Mouse (Mus musculus) CD4-positive, CD25-positive, alpha-beta regulatory T cell, adult 2 months (primary cell): ENCODE results near the gene Prm1.
"Not testable (repeated sequence)": the region's sequence is repeated elsewhere in the genome, so short reads cannot be mapped to it uniquely, and the experiment has no call there.

Source experiments
- DNase-seq: peaks from one replicate; pipeline ENCODE4 v3.0.0-alpha.2; 2012; ENCODE audit warnings: low read depth, low spot score

The Prm1 gene

GRCm38 (mm10) chr16:10824536-10824935, 18.9 kb upstream of the Prm1 start:
- DNase-seq = no peak

DNA sequence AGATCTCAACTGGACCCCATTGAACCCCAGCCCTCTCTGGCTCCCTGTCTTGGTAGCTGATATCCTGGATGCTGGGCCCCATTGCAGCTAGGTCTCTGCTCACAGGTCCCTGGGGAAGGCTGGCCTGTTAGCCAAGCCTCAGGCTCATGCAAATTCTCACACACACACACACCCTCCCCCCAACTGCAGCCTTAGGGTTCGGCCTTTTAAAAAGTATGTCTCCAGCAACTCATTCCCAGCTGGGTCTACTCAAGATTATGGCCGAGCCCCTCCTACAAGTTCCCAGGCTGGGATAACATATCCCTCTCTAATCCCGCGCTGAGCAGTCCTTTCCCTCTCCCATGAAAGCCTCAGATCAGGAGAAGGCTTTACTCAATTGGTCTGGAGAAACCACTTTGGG, 15.7 kb upstream of the Prm1 start:
- DNase-seq = no peak

- DNase-seq = no peak
These were observed 14.3 kb upstream of the Prm1 start for GRCm38 (mm10) chr16:10819966-10820365.

GRCm38 (mm10) chr16:10818579-10819135, 13.0 kb upstream of the Prm1 start:
- DNase-seq = no peak

GRCm38 (mm10) chr16:10814864-10815263, 9.2 kb upstream of the Prm1 start:
- peak; percentile 34 for DNase-seq

GRCm38 (mm10) chr16:10813726-10814125, 8.1 kb upstream of the Prm1 start:
- DNase-seq = no peak

- peak; percentile 38 for DNase-seq
These were observed 7.3 kb upstream of the Prm1 start, which contains the start of gene Gm11172 for GRCm38 (mm10) chr16:10812865-10813371. Gene Gm11172, plus strand, starts transcription at chr16:10812915.

DNA sequence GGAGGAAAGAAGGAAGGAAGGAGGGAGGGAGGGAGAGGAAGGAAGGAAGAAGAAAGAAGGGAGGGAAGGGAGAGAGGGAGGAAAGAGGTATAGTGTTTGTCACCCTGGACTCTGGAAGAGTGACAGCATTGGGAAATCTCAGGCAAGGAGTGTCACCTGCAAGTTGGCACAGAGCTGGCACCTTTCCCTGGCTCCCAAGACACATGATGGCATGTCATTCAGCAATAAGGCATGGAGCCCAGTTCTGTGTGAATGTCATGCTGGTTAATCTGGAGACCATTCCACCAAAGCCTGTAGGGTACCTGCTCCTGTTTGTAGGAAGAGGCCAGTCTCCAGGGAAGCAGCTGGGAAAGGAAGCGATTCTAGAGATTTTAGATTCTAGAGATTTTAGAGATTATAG, 4.7 kb upstream of the Prm1 start:
- no peak for DNase-seq

GRCm38 (mm10) chr16:10802420-10802819, 3.2 kb downstream of the Prm1 start:
- DNase-seq = not testable (repeated sequence)

GRCm38 (mm10) chr16:10796034-10796433, 9.6 kb downstream of the Prm1 start, which contains the start of gene Prm2:
Gene Prm2, minus strand, starts transcription at chr16:10796134.
- DNase-seq = no peak

DNA sequence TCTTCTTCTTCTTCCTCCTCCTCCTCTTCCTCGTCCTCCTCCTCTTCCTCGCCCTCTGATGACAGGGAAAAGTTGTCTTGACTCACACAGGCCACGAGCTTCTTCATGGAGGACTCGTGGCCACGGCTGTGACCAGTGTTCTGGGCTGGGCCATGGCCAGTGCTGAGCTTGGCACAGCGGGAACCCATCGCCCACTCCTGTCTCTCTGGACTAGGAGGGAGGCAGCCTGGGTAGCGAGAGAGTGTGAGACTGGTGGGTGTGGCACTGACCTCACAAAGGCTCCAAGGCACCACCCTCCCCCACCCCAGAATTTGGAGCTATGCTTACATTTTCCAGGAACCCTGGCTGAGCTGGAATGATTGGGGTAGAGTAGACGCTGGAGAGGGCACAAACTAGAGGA, 14.9 kb downstream of the Prm1 start, which contains the start of gene Prm3:
TSS of gene Prm3 (minus strand) at position 213 of the 400 bp plus-strand sequence.
- DNase-seq = no peak

DNA sequence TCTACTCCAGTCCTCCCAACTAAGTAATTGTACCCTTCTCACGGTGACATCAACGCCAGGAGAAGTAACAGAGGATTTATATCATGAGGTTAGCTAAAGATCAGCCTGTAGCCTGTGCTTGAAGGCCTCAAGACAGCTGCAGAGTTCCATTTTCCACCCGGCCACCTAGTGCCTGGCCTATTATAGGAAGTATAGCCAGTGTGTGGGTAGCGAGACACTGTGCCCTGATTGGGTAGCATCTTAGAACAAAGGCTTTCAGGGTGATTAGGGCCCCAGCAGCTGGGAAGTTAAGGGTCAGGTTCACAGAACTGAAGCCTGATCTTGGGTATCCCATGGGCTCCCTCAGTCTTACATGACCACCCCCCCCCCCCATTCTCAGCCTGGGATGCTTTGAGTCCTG, 16.8 kb downstream of the Prm1 start:
- DNase-seq = peak; percentile 56

GRCm38 (mm10) chr16:10788271-10788670, 17.4 kb downstream of the Prm1 start, which contains the start of gene Tnp2:
Gene Tnp2, minus strand, starts transcription at chr16:10788660.
- DNase-seq = peak; percentile 63

DNA sequence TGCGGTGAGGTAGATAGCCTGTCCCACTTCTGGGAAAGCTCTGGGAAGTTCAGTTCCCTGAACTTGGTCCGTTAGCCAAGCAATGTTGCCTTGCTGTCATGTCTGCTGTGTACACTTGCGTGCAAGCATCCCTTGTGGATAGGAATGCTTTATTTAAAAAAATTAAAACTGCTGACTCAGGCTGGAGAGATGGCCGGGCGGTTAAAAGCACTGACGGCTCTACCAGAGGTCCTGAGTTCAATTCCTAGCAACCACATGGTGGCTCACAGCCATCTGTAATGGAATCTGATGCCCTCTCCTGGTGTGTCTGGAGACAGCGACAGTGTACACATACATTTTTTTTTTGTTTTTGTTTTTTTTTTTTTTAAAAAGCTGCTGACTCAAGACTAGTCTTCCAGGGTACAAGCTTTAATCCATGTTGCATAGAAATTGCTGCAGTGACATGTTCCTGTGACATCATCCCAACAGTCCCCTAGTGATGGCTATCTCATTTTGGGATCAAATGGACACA, 18.0 kb downstream of the Prm1 start:
- DNase-seq = no peak

DNA sequence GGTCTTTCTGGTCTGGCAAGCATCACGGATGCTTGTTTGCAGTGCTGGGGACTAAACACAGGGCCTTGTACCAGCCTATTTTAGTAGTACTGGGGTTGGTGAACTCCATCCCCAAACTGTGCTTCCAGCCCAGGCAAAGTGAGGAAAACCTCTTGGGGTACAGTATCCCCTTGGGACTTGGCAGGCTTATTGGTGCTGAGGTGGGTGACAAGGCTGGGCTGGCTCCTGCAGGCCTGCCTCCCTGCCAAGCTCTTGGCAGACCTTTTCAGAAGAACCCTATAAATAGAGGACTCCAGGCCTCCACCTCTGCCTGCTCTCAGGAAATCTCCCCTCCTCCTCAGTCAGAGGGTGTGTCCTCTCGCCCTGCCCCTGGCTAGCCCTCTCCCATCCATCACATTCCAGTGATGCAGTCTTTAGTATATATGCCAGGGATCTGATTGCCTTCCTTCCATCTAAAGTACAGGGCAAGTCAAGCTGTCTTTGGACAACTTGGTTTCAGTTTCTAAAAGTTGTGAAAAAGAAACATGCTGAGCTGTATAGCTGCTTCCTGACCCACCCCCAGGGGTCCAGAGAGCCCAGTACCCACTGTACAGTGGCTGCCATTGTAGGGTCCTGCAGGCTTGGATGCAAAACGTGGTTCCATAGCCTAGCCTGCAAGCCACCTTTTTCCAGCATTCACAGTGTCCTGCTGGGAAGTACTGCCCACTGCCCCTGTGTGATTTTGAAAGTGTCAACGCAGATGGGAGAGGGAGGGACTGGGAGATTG, 18.7 kb downstream of the Prm1 start:
- DNase-seq = peak; percentile 28

- DNase-seq = peak; percentile 95
These were observed 19.4 kb downstream of the Prm1 start for GRCm38 (mm10) chr16:10786288-10786687.

GRCm38 (mm10) chr16:10785371-10786231, 20.0 kb downstream of the Prm1 start, which contains the start of gene Socs1:
Gene Socs1, minus strand, starts transcription at chr16:10785536.
- DNase-seq = peak; percentile 98

- DNase-seq = peak; percentile 98
These were observed 20.8 kb downstream of the Prm1 start for GRCm38 (mm10) chr16:10784793-10785370.

GRCm38 (mm10) chr16:10783883-10784792, 21.5 kb downstream of the Prm1 start:
- DNase-seq = peak; percentile 72

DNA sequence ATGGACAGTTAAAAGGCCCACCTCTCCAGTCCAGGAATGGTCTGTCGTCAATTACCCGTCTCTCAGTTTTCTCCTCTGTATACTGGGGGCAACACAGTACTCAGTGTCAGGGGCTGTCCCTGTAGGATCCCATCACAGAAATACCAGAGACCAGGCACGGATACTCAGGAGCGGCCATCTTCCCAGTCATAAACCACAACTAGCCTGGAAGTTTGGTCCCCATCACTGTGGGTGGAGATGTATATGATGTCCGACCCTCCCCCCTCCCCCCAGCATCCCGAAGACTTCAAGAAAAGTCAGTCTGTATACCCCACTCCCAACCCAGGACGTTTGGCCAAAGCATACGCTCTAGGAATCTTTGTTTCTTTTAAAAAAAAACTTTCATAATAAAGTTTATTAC, 22.2 kb downstream of the Prm1 start:
- DNase-seq = peak; percentile 30
